Mouse (Mus musculus): Measurements from ENCODE around the gene Rbm17.
"Not testable (repeated sequence)": the region's sequence is repeated elsewhere in the genome, so short reads cannot be mapped to it uniquely, and the experiment has no call there.

The Rbm17 gene

GRCm38 (mm10) chr2:11604053-11604452 is at the start of gene Rbm17:
Gene Rbm17 (minus strand): TSS chr2:11604153.
- DNase-seq = no peak

DNA sequence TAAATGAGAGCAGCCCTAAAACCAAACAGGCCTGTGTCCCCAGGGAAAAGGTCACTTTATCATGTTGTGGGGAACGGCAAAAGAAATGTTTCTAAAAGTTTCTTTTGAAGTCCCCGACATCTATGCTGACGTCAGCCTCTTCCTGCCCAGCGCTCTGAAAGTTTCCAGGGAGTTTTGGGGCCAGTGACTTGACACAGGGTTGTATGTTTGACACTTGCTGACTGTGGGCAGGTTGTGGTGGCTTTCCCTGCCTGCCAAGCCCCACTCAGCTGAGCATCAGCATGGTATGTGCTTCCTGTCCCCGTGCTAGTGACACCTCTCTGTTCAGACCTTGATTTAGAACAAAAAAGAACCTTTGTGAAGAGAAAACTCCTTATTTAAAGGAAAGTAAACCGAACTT is 49.4 kb upstream of the Rbm17 start:
- no peak for DNase-seq

GRCm38 (mm10) chr2:11652780-11653179 is 48.8 kb upstream of the Rbm17 start:
- no peak for DNase-seq

- DNase-seq = no peak
Measured at GRCm38 (mm10) chr2:11652196-11652595, 48.2 kb upstream of the Rbm17 start.

GRCm38 (mm10) chr2:11651476-11651875 is 47.5 kb upstream of the Rbm17 start:
- no peak for DNase-seq

GRCm38 (mm10) chr2:11645297-11645696 is 41.3 kb upstream of the Rbm17 start:
- no peak for DNase-seq

DNA sequence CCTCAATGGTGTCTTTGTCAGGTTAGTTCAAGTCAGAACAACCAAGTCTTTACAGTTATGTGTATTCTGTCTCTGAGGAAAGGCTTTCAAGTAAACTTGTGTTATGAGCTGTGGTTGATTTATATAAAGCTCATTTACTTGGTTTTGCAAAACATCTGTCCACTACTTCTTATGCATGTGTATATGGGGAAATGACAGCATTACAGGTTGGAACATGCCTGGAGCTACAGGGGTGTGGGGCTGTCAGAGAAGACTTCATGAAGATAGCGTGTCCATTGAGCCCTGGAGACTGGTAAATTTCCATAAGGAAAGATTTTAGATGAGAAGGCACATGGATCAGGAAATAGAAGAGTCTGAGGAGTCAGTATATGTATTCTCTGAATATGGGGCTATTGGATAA is 40.1 kb upstream of the Rbm17 start:
- DNase-seq = no peak

- DNase-seq = no peak
Measured at GRCm38 (mm10) chr2:11642451-11642941, 38.5 kb upstream of the Rbm17 start, which contains the start of gene Il2ra. Gene Il2ra (plus strand): TSS chr2:11642807.

DNA sequence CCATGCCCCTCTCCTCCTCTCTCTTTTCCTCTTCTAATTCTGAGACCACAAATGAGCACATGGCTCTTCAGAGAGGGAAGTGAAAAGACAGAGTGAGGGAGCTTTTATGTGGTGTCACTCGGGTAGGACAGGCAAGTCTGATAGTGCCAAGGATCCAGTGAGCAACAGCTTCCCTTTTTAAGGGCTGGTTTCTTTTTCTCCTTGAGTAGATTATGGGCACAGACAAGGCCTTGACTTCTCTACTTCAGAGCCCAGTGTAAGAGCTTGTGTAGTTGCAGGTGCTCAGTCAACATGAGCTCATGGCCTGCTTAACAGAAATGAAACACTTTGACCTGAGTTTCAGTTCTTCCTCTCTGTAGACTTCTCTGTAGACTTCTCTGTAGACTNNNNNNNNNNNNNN is 33.2 kb upstream of the Rbm17 start:
- no peak for DNase-seq

GRCm38 (mm10) chr2:11636138-11636480 is 32.2 kb upstream of the Rbm17 start:
- DNase-seq = no peak

DNA sequence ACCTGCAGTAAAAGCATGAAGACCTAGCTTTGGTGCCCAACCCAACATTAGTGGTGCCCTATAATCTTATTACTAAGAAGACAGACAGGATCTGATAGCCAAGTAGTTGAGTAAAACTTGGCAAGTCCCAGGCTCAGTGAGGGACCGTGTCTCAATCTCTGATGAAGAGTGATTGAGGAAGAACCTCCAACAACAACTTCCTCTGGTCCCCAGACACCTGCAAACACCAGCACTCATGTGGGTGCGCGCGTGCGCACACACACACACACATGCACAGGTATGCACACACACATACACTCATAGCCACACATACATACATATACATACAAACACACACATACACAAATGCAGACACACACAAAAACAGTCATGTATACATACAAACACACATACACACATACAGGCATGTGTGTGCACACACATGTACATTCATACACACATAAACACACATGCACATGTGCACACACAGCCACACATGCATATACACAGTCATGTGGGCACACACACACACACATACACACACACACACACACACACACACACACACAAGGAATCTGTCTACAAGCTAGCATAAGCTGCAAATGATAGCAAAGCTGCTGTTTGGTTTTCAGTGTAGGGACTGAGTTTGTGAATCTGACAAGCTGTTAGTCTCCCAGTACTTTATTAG is 31.7 kb upstream of the Rbm17 start:
- DNase-seq = no peak

GRCm38 (mm10) chr2:11635035-11635434 is 31.1 kb upstream of the Rbm17 start:
- no peak for DNase-seq

DNA sequence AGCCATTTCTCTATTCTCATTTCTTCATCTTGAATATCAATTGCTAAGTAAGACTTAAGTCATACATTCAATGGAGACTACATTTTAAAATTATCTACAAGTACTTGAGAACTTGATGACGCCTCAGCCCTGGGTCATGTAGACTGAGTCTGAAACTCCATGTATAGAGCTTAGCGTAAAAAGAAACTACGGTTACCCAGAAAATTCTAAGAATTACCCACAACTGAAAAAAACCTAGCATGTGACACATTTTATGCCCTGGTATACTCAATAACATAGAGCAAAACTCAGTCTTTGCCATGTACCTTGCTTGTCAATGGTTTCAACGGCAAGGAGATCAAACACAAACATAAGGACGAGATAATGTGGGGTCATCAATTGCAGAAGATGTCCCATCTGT is 21.9 kb upstream of the Rbm17 start, which contains the start of gene Gm17490:
TSS of gene Gm17490 (minus strand) at position 375 of the 400 bp plus-strand sequence.
- no peak for DNase-seq

DNA sequence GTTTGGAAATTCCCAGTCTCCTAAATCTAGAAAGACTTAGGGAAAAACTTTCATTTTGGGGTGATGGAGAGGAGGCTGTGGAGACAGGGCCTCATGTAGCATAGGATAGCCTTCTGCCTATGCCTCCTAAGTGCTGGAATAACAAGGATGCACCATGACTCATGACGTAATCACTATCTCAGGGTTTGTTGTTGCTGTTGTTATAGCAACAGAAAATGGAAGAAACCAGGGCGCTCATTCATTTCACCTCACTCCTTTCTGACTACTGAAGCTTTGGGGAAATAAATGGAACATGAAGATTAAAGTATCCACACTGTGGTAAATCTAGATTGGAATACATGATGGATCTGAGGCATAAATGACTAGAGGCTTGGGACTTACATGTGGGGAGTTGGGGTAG is 19.8 kb upstream of the Rbm17 start:
- DNase-seq = no peak

DNA sequence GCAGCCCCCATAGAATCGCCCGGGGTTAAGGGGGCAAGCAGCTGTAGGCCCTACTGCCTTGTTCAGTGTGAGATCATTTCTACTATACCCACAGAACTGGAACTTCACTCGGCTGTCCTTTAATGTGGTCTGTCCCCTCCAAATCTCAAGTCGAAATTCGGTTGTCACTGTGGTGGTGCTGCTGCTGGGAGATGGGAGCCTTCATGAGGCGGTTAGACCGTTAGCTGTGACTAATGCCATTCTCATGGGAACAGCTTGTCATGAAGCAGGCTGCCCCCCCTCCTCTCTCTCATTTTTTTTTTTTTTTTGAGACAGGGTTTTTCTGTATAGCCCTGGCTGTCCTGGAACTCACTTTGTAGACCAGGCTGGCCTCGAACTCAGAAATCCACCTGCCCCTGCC is 19.2 kb upstream of the Rbm17 start:
- no peak for DNase-seq

DNA sequence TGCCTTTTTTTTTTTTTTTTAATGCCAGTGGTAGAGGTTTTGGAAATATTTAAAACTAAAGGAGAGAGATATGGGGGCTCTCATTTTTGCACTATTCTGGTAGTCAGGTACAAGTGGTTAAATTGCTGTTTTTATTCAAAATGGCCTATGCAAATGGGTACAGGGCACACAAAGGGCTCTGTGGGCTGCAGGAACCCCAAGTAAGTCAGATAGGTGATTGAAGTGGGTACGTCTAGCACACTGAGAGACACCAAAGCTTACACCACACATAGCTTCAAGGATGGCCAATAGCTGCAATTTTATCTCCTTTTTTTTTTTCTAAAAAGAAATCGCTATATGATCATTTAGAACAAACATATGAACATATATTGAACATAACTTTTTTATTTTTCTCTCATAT is 15.6 kb upstream of the Rbm17 start:
- no peak for DNase-seq

- no peak for DNase-seq
Measured at GRCm38 (mm10) chr2:11616846-11617245, 12.9 kb upstream of the Rbm17 start.

DNA sequence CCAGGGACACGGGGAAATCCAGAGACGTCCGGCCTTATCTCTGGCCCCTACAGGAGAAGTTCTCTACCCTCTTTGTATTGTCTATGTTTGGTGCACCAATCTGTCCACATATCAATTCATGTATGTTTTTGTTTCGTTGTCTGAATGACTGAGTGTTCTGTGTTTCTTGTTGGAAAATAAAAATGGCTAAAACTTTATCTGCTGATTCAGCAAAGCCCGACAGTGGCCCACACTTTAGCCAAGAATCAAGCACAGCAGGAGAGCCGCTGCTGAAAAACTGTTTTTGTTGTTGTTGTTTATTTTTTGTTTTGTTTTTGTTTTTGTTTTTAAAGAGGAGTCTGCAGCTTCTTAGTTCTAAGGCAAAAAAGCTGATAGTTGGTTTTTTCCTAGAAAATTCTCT is 9.0 kb upstream of the Rbm17 start:
- DNase-seq = not testable (repeated sequence)

DNA sequence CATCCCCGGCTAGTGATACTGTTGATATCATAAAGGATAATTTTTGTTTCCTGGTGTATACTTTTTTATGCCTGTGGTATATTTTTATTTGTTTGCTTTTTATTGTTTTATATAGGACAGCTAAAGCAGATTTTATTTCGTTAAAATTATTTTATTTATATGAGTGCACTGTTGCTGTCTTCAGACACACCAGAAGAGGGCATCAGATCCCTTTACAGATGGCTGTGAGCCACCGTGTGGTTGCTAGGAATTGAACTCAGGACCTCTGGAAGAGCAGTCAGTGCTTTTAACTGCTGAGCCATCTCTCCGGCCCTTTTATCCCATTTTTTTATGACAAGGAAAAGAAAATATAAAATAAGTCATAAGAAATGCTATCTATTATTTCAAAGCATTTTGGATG is 2.8 kb upstream of the Rbm17 start:
- DNase-seq = not testable (repeated sequence)

- DNase-seq = no peak
Measured at GRCm38 (mm10) chr2:11604911-11605310, 958 bp upstream of the Rbm17 start.

GRCm38 (mm10) chr2:11602506-11603489 is 1.2 kb downstream of the Rbm17 start:
- peak; percentile 96 for DNase-seq

DNA sequence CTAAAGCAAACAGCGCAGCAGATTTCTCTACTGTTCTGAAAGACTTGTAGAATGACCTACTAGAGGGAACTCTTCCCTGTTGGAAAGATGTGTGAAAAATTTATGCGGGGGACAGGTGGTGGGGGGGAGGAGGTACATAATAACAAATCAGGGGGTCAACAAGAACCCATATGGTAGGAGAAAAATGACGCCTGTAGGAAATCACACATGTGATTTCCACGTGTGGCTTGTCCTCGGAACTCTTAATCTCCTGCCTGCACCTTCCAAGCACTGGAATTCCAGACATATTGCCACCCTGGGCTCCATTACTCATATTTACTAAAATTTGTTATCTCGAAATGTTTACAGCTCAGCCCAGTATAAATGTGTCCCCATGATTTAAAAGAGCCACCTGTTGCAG is 2.2 kb downstream of the Rbm17 start:
- no peak for DNase-seq

- DNase-seq = no peak
Measured at GRCm38 (mm10) chr2:11597906-11598305, 6.0 kb downstream of the Rbm17 start.

DNA sequence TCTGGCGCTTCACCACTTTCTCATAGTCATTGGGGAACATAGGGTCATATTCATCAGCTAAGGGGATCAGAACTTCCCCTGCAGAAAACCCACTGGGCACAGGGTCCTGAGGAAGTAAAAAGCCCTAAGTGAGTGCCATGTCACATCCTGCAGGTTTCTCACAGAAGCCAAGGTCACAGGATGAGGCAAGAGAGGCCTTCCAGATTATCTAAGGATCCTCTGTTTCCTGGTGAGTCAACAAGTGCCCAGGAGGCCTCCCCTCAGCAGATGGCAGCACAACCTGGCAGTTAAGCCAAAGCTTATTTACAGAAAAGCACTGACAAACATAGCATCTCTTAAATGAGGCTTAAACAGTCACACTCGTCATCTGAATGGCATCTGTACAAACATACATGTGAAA is 7.3 kb downstream of the Rbm17 start:
- DNase-seq = no peak

All from lung, postnatal 10 days (tissue).